Mouse (Mus musculus): ENCODE measurements around the gene Fam181a. TPM values are rescaled to one million over a fixed set of nuclear protein-coding genes. Genes with fewer than 3 reads are reported as not detected.
A peak's percentile ranks its signal among the peaks of the same experiment; 100 is the strongest.

Fam181a gene
- total RNA-seq, 2 experiments from 2014 or later: 1.5 to 2.3 TPM

- DNase-seq (ENCODE audit: extremely low spot score in 1 of 2, low spot score in 1 of 2): peak in 1 of 2 experiments; percentile 42
These were observed 3.3 kb downstream of the Fam181a start for GRCm38 (mm10) chr12:103313871-103314639.

- DNase-seq (ENCODE audit: extremely low spot score in 1 of 2, low spot score in 1 of 2): no peak
These were observed 4.0 kb downstream of the Fam181a start for GRCm38 (mm10) chr12:103314640-103315361.

GRCm38 (mm10) chr12:103315831-103316545 is 5.2 kb downstream of the Fam181a start:
- no peak for DNase-seq (ENCODE audit: extremely low spot score in 1 of 2, low spot score in 1 of 2)

GRCm38 (mm10) chr12:103322801-103323200 is 12.0 kb downstream of the Fam181a start:
- peak in 1 of 2 experiments; percentile 40 for DNase-seq (ENCODE audit: extremely low spot score in 1 of 2, low spot score in 1 of 2)

GRCm38 (mm10) chr12:103325156-103325857 is 14.5 kb downstream of the Fam181a start:
- DNase-seq (ENCODE audit: extremely low spot score in 1 of 2, low spot score in 1 of 2): peak; percentile 68 to 90

GRCm38 (mm10) chr12:103326569-103326968 is 15.8 kb downstream of the Fam181a start:
- DNase-seq (ENCODE audit: extremely low spot score in 1 of 2, low spot score in 1 of 2): no peak

- DNase-seq (ENCODE audit: extremely low spot score in 1 of 2, low spot score in 1 of 2): no peak
These were observed 16.3 kb downstream of the Fam181a start for GRCm38 (mm10) chr12:103327107-103327506.

- DNase-seq (ENCODE audit: extremely low spot score in 1 of 2, low spot score in 1 of 2): no peak
These were observed 17.8 kb downstream of the Fam181a start for GRCm38 (mm10) chr12:103328448-103329191.

GRCm38 (mm10) chr12:103331491-103331890 is 20.7 kb downstream of the Fam181a start:
- no peak for DNase-seq (ENCODE audit: extremely low spot score in 1 of 2, low spot score in 1 of 2)

- no peak for DNase-seq (ENCODE audit: extremely low spot score in 1 of 2, low spot score in 1 of 2)
These were observed 22.1 kb downstream of the Fam181a start for GRCm38 (mm10) chr12:103332879-103333278.

GRCm38 (mm10) chr12:103333426-103333825 is 22.7 kb downstream of the Fam181a start:
- no peak for DNase-seq (ENCODE audit: extremely low spot score in 1 of 2, low spot score in 1 of 2)

GRCm38 (mm10) chr12:103336766-103337165 is 26.0 kb downstream of the Fam181a start:
- no peak for DNase-seq (ENCODE audit: extremely low spot score in 1 of 2, low spot score in 1 of 2)

GRCm38 (mm10) chr12:103338162-103338798 is 27.5 kb downstream of the Fam181a start:
- no peak for DNase-seq (ENCODE audit: extremely low spot score in 1 of 2, low spot score in 1 of 2)

GRCm38 (mm10) chr12:103341212-103341611 is 30.4 kb downstream of the Fam181a start:
- DNase-seq (ENCODE audit: extremely low spot score in 1 of 2, low spot score in 1 of 2): no peak

- no peak for DNase-seq (ENCODE audit: extremely low spot score in 1 of 2, low spot score in 1 of 2)
These were observed 32.7 kb downstream of the Fam181a start for GRCm38 (mm10) chr12:103343456-103343855.

GRCm38 (mm10) chr12:103344934-103345333 is 34.2 kb downstream of the Fam181a start:
- DNase-seq (ENCODE audit: extremely low spot score in 1 of 2, low spot score in 1 of 2): no peak

GRCm38 (mm10) chr12:103346945-103347344 is 36.2 kb downstream of the Fam181a start:
- no peak for DNase-seq (ENCODE audit: extremely low spot score in 1 of 2, low spot score in 1 of 2)

GRCm38 (mm10) chr12:103347406-103347805 is 36.6 kb downstream of the Fam181a start:
- DNase-seq (ENCODE audit: extremely low spot score in 1 of 2, low spot score in 1 of 2): no peak

GRCm38 (mm10) chr12:103348506-103348905 is 37.7 kb downstream of the Fam181a start:
- DNase-seq (ENCODE audit: extremely low spot score in 1 of 2, low spot score in 1 of 2): peak; percentile 78 to 97

All from layer of hippocampus, postnatal 25 days (tissue).